Mouse (Mus musculus) liver, embryonic 13.5 days (tissue): ENCODE data around the gene Dennd1a. TPM values are rescaled to one million over a fixed set of nuclear protein-coding genes. Genes with fewer than 3 reads are reported as not detected.

Source experiments
- ATAC-seq: fragments of 200-750 bp; cut with Nextera tagmentation; 2 replicates; pipeline ENCODE4 v1.8.0; 2017; ENCODE audit warnings: low read depth, mild to moderate bottlenecking, moderate number of reproducible peaks, moderate library complexity
- DNase-seq: peaks from one replicate; pipeline ENCODE4 v3.0.0; 2022
- H3K27ac ChIP-seq: fragments of 300-500 bp; sonication (generic); 2 replicates; pipeline ENCODE4 v1.5.1; 2015; ENCODE audit warnings: moderate library complexity, mild to moderate bottlenecking, inconsistent platforms
- H3K27me3 ChIP-seq: fragments of 300-500 bp; sonication (generic); 2 replicates; pipeline ENCODE4 v1.6.1; 2015; ENCODE audit warnings: mild to moderate bottlenecking, inconsistent platforms
- H3K36me3 ChIP-seq: fragments of 300-500 bp; sonication (generic); 2 replicates; pipeline ENCODE4 v1.6.1; 2015; ENCODE audit warnings: mild to moderate bottlenecking, inconsistent platforms
- H3K4me1 ChIP-seq: fragments of 300-500 bp; sonication (generic); replicated peaks from 2 replicates; pipeline ENCODE4 v1.6.1; 2015; ENCODE audit warnings: inconsistent platforms
- H3K4me2 ChIP-seq: fragments of 300-500 bp; sonication (generic); 2 replicates; pipeline ENCODE4 v1.6.1; 2015; ENCODE audit warnings: inconsistent platforms, mild to moderate bottlenecking, moderate library complexity
- H3K4me3 ChIP-seq: fragments of 300-500 bp; sonication (generic); replicated peaks from 2 replicates; pipeline ENCODE4 v1.5.1; 2015; ENCODE audit warnings: mild to moderate bottlenecking, inconsistent platforms
- H3K9ac ChIP-seq: fragments of 300-500 bp; sonication (generic); 2 replicates; pipeline ENCODE4 v1.6.1; 2015; ENCODE audit warnings: mild to moderate bottlenecking, inconsistent platforms
- H3K9me3 ChIP-seq: fragments of 300-500 bp; sonication (generic); replicated peaks from 2 replicates; pipeline ENCODE4 v1.6.1; 2016; ENCODE audit warnings: inconsistent platforms
- WGBS: fragments of 180-500 bp; shearing (Covaris S2); methylation state at CpG from one replicate; pipeline ENCODE4 v1.1.7; 2015; ENCODE audit not compliant: insufficient replicate concordance; 5-methylcytosine and 5-hydroxymethylcytosine counted together
- polyA plus RNA-seq: library from polyadenylated mRNA; unstranded; fragments of >200 nt; fragmentation: Nextera tagmentation; extraction: Ambion mirVana; gene quantifications from 2 replicates; pipeline ENCODE4 v1.2.1, GENCODE M21; 2015

Dennd1a gene
- polyA plus RNA-seq, 1 experiment from 2014 or later: 7.6 TPM

DNA sequence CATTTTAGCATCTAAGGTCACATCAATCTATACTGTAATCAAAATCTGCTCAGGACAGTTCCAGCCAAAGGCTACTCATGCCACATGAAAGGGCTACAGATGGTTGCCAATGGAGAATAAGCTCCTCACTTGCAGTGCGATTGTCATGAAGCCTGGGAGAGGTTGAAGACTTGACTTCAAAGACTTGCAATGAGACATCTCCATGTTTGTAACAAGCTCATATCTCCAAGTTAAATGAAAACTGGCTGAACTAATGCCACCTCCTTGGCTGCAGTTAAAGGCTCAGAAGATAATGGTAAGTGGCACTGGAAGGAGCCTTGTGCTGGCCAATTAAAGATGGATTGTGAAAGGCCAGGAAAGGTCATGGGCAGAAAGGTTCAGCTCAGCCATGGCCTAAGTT, 247.6 kb downstream of the Dennd1a start:
- Histone ChIP-seq H3K9ac (no peak overlapping the region), H3K4me2 (no peak overlapping the region), H3K36me3 (no peaks in the 10 kb centered on the region), H3K4me3 (no peak overlapping the region), H3K4me1 (no peaks in the 10 kb centered on the region), H3K27me3 (no peaks in the 10 kb centered on the region), H3K27ac (no peak overlapping the region), H3K9me3 (no peaks in the 10 kb centered on the region)
- ATAC-seq (no peak), DNase-seq (no peak)
- WGBS: 87% methylated on average over 1 of the region's 1 CpGs

DNA sequence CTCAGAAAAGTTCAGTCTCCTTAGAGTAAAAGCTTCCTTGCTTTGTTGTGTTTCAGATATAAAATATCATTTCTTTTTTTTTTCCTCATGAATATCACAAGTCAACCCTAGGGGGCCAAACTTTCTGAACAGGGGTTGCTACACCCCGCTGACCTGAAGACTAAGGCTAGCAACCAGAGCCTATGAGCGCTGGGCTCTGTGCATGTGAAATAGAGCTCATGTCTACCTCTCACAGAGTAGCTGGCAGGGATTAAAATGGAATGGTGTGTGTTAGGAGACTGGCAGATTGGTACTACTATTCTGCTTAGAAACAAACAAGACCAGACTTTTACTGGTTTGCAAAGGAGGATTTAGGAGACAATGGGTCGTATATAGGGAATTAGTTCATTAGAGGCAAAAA, 258.9 kb downstream of the Dennd1a start:
- DNase-seq (no peak), ATAC-seq (no peak)
- 83% methylated on average over 3 of the region's 3 CpGs for whole genome bisulfite sequencing
- no peaks in the 10 kb centered on the region for H3K9me3 ChIP-seq
- H3K9ac ChIP-seq: no peak overlapping the region
- H3K4me2 ChIP-seq: no peak overlapping the region
- no peaks in the 10 kb centered on the region for H3K36me3 ChIP-seq
- no peak overlapping the region for H3K27ac ChIP-seq
- H3K27me3 ChIP-seq: no peaks in the 10 kb centered on the region
- no peak overlapping the region for H3K4me3 ChIP-seq
- no peaks in the 10 kb centered on the region for H3K4me1 ChIP-seq

DNA sequence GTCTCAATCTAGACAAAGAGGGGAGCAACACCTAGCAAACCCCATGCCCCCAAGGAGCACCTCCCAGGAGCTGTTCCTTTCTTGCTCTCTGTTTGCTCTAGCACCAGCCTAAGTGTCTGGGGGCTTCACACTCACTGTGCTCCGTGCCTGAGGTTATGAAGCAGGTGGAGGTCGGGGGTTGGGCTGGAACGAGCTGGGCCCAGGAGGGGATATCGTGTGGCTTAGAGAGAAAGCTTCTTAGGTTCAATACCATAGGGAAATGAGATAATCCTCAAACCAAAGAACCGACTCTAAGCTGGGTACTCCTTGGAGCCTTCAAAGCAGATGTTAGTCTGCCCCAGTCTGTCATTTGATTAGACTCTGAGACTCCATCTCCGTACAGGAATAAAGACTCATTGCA, 261.6 kb downstream of the Dennd1a start:
- WGBS: 64% methylated on average over 6 of the region's 6 CpGs
- Histone ChIP-seq H3K4me3 (no peak overlapping the region), H3K9me3 (no peaks in the 10 kb centered on the region), H3K36me3 (no peaks in the 10 kb centered on the region), H3K4me2 (no peak overlapping the region), H3K4me1 (no peaks in the 10 kb centered on the region), H3K27ac (no peak overlapping the region), H3K27me3 (no peaks in the 10 kb centered on the region), H3K9ac (no peak overlapping the region)
- ATAC-seq (no peak), DNase-seq (no peak)

DNA sequence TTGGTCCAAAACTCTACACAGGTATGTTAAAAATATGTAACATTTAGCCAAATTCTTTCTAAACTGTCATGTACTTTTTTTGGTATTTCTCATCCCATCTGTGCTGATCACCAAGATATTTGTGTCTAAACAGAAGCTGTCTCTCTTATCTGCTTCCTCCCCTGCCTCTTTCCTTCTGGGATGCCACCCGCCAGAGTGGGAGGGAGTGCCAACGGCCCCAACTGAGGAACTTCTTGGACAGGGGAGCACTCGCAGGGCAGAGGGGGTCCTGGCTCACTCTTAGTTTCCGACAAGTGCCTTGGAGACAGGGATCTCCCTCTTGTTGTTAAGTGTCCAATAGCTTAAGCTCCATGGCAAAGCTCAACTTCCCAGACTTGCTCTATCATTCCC, 263.5 kb downstream of the Dennd1a start:
- WGBS: 67% methylated on average over 4 of the region's 4 CpGs
- DNase-seq (no peak), ATAC-seq (no peak)
- Histone ChIP-seq H3K27ac (no peak overlapping the region), H3K4me1 (no peaks in the 10 kb centered on the region), H3K4me3 (no peak overlapping the region), H3K27me3 (no peaks in the 10 kb centered on the region), H3K9ac (no peak overlapping the region), H3K9me3 (no peaks in the 10 kb centered on the region), H3K36me3 (no peaks in the 10 kb centered on the region), H3K4me2 (no peak overlapping the region)

DNA sequence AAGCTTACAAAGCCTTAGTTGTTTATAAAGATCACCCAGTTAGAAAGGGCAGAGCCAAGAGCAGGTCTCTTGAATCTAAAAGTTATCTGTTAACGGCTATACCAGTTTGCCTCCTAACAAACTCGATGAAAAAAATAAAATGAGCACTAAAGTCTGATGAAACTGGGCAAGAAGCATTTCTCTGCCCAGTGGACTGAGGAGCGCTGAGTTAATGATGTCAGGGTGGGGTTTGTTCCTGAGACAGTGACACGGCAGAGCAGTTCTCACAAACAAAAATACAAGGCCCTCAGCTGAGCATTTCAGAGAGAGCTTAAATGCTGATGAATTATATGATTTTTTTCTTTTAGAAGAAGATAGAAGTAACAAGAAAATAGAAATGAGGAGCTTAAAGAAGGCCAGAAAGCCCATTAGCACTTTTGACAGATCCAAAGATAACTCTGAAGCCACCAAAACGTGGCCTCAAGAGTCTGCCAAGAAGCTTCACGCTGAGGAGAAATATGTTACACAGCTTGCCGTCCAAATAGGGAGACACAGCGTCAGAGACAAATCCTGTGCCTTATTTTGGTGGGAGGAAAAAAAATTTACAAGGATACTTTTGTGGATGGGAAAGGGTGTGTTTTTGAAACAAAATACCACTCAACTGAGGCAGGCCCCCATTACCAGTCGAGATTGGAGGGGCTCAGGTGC, 264.0 kb downstream of the Dennd1a start:
- H3K9ac ChIP-seq: no peak overlapping the region
- H3K4me2 ChIP-seq: no peak overlapping the region
- H3K27me3 ChIP-seq: no peaks in the 10 kb centered on the region
- H3K27ac ChIP-seq: no peak overlapping the region
- H3K36me3 ChIP-seq: no peaks in the 10 kb centered on the region
- no peaks in the 10 kb centered on the region for H3K4me1 ChIP-seq
- 72% methylated on average over 9 of the region's 9 CpGs for WGBS
- no peak overlapping the region for H3K4me3 ChIP-seq
- no peak for DNase-seq
- H3K9me3 ChIP-seq: no peaks in the 10 kb centered on the region
- ATAC-seq: no peak

DNA sequence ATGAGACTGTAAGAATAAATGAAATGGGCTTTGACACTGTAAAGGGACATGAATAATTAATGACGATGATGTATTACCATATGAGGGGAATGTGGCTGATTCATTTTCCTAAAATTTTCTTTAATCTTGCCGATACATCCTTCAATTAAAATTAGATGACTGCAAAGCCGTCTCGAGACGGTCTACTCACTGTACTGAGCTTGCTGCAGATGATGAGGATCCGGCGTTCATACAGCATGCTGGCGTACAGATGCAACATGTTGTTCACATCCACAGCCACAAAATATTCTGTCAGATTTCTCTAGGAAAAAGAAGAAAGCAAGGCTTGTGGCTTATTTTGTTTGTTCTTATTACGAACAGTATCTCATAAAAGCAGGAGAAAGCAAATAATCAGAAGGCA, 266.0 kb downstream of the Dennd1a start:
- DNase-seq: no peak
- ATAC-seq: no peak
- WGBS: 87% methylated on average over 9 of the region's 9 CpGs
- no peaks in the 10 kb centered on the region for H3K27me3 ChIP-seq
- no peak overlapping the region for H3K4me2 ChIP-seq
- H3K9ac ChIP-seq: no peak overlapping the region
- H3K27ac ChIP-seq: no peak overlapping the region
- H3K9me3 ChIP-seq: no peaks in the 10 kb centered on the region
- no peak overlapping the region for H3K4me3 ChIP-seq
- no peaks in the 10 kb centered on the region for H3K36me3 ChIP-seq
- H3K4me1 ChIP-seq: no peaks in the 10 kb centered on the region

DNA sequence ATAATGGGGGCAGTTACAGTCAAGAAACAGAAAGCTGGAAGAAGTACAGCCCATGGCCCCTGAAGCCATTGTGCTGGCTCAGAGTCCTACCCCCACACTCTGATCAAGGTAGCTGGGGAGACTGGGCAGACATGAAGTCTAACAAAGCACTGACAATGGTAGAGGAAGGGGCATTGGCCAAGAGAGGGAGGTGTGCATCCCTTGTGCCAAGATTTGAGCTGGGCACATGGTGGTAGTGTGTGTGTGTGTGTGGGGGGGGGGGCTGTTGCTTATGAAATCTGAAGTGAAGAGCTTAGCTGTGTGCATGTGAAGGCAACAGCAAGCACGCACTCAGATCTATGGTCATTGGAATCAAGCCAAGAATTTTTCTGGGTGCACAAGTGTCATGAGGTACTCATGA, 272.5 kb downstream of the Dennd1a start:
- ATAC-seq (no peak), DNase-seq (no peak)
- whole genome bisulfite sequencing: 75% methylated on average over 1 of the region's 1 CpGs
- Histone ChIP-seq H3K9me3 (no peaks in the 10 kb centered on the region), H3K27ac (no peak overlapping the region), H3K27me3 (no peaks in the 10 kb centered on the region), H3K36me3 (no peaks in the 10 kb centered on the region), H3K4me3 (no peak overlapping the region), H3K9ac (no peak overlapping the region), H3K4me1 (no peaks in the 10 kb centered on the region), H3K4me2 (no peak overlapping the region)

DNA sequence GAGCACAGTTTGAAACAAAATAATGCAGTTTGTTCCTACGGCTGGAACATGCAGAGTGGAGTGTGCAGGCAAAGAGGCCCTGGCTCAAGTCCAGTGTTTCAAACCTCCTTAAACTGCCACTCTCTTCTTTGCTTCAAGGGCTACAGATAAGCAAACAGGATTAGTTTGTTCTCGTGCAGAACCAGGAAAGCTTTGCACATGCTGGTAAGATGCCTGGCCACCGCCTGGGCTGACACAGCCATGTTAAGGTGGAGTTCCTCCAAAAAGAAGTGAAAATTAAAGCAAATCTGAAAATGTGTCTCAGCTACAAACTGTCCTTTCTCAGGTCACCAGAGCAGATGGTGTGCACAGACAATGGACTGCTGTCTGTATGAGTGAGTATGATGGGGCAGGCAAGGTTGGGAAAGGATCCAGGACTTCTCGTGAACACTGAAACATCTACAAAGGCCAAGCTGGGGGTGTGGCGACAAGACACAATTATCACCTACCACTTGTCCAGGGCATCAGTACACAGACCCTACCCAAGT, 273.3 kb downstream of the Dennd1a start:
- DNase-seq: no peak
- H3K27me3 ChIP-seq: no peaks in the 10 kb centered on the region
- H3K4me1 ChIP-seq: no peaks in the 10 kb centered on the region
- ATAC-seq: no peak
- no peaks in the 10 kb centered on the region for H3K9me3 ChIP-seq
- no peak overlapping the region for H3K4me2 ChIP-seq
- H3K9ac ChIP-seq: no peak overlapping the region
- no peak overlapping the region for H3K27ac ChIP-seq
- H3K36me3 ChIP-seq: no peaks in the 10 kb centered on the region
- no peak overlapping the region for H3K4me3 ChIP-seq
- 63% methylated on average over 5 of the region's 5 CpGs for WGBS

DNA sequence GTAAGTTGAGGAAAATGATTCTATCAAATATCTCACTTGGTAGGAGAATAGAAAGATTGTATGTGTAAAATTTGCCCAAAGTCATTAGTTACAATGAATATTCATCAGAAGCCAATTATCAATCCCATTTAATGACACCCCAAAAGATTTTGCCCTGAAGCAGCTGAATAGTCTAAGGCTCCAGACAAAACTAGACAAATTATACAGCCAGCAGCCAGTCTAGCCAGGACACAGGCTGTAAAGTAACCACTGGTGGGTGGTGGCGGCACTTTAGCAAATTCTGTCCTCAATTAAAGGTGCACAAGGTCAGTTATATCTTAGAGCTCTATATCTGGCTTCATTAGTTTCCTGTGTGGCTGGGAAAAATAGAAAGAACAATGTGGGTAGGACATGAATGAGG, 280.0 kb downstream of the Dennd1a start:
- 70% methylated on average over 1 of the region's 1 CpGs for WGBS
- H3K9me3 ChIP-seq: no peaks in the 10 kb centered on the region
- no peak overlapping the region for H3K4me2 ChIP-seq
- H3K4me3 ChIP-seq: no peak overlapping the region
- H3K27ac ChIP-seq: no peak overlapping the region
- H3K9ac ChIP-seq: no peak overlapping the region
- H3K36me3 ChIP-seq: 0 out of 2 replicates have a peak, but pooled peaks cover 3% of the 10 kb centered on the region
- no peak for ATAC-seq
- DNase-seq: no peak
- no peaks in the 10 kb centered on the region for H3K4me1 ChIP-seq
- H3K27me3 ChIP-seq: no peaks in the 10 kb centered on the region

DNA sequence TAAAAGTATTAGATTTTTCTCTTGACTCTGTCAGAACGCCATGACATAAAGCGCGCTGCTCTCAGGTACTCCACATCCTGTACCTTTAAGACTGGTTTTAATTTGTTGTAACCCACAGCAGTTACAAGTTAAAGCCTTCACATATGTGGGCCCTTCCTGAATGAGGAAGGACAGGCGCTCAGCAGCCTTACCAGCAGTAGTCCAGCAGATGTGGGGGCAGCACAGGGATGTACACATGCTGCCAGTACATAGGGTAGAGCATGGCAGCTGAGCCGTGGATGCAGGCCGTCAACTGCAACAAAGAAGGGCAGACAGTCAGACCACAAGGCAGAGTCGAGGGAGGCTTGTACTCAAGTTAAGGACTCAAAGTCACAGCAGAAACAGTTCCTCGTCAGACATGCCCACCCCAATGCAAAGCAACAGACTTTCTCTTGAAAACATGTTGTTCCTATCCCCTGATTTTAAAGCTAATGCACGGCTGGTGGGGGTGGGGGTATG, 284.0 kb downstream of the Dennd1a start:
- Histone ChIP-seq H3K4me1 (peaks cover 8% of the 10 kb centered on the region; the same call in 1 of the 2 replicates), H3K36me3 (0 out of 2 replicates have a peak, but pooled peaks cover 7% of the 10 kb centered on the region), H3K27ac (no peak overlapping the region), H3K4me3 (no peak overlapping the region), H3K4me2 (no peak overlapping the region), H3K9ac (no peak overlapping the region), H3K27me3 (no peaks in the 10 kb centered on the region), H3K9me3 (no peaks in the 10 kb centered on the region)
- no peak for ATAC-seq
- no peak for DNase-seq
- 82% methylated on average over 9 of the region's 9 CpGs for WGBS

DNA sequence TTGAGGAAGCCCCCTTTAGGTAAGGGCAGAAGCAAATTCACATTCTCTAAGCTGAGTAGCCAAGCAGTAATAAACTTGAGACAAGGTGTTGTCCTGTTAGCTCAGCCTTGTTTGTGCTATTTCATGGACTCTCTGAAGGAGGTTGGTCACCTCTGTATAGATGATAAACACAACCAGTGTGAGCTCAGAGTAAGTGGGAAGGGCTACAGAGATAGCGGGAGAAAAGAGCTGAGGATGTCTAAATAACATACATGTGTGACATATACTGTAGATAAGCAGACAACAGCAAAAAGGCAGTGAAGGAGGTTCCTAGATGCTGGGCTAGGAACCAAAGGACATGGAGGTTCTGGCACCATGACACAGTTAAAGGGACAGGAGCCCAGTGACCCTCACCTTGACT, 286.2 kb downstream of the Dennd1a start:
- DNase-seq (peak; percentile 8), ATAC-seq (peak; percentile 53; the same call in 1 of the 2 replicates)
- H3K4me2 ChIP-seq: no peak overlapping the region

DNA sequence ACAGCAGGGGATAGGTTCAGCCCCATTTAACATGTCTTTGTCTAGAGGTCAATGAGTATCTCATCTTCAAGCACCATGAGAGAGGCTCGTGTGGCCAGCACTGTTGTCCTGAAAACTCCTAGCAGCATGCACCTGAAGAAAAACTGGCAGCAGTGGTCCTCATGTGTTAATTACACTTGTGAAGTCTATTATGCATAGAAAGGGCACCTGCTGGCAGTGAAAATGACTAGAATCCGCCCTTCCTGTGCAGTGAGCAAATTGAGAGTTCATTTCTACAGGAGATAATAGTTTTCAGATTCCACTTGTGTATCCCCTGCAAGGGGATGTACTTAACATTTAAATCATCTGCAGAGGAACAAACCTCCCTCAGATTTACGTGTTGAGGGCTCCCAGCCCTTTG, 289.2 kb downstream of the Dennd1a start:
- Histone ChIP-seq H3K27me3 (no peaks in the 10 kb centered on the region), H3K4me2 (no peak overlapping the region), H3K27ac (no peak overlapping the region), H3K36me3 (0 out of 2 replicates have a peak, but pooled peaks cover 4% of the 10 kb centered on the region), H3K9ac (no peak overlapping the region), H3K4me1 (peaks cover 8% of the 10 kb centered on the region; the same call in 1 of the 2 replicates), H3K9me3 (no peaks in the 10 kb centered on the region), H3K4me3 (no peak overlapping the region)
- ATAC-seq: no peak
- 57% methylated on average over 3 of the region's 3 CpGs for WGBS
- DNase-seq: no peak

More for the DNA sequence above, 286.2 kb downstream of the Dennd1a start:
- 0 out of 2 replicates have a peak, but pooled peaks cover 7% of the 10 kb centered on the region for H3K36me3 ChIP-seq
- no peaks in the 10 kb centered on the region for H3K27me3 ChIP-seq
- H3K9ac ChIP-seq: no peak overlapping the region
- no peak overlapping the region for H3K4me3 ChIP-seq
- 33% methylated on average over 1 of the region's 1 CpGs for WGBS
- H3K27ac ChIP-seq: no peak overlapping the region
- peaks cover 8% of the 10 kb centered on the region; the same call in 1 of the 2 replicates for H3K4me1 ChIP-seq
- no peaks in the 10 kb centered on the region for H3K9me3 ChIP-seq
